Mouse (Mus musculus): ENCODE measurements around the gene Cyth3. TPM values are rescaled to one million over a fixed set of nuclear protein-coding genes. Genes with fewer than 3 reads are reported as not detected.

Gene Cyth3
- polyA plus RNA-seq, 1 experiment = 21.0 TPM

- no peak overlapping the region for H3K27ac ChIP-seq (ENCODE audit: insufficient read depth, low read depth, low read length)
- H3K4me1 ChIP-seq (ENCODE audit: control insufficient read depth, insufficient read depth, low read length) = peaks cover 10% of the 10 kb centered on the region; the same call in 1 of the 2 replicates
- no peak overlapping the region for H3K4me3 ChIP-seq (ENCODE audit: insufficient read depth, low read length)
- TF ChIP-seq CTCF (IDR thresholded peaks at IDR 0.05; ENCODE audit: low read depth, low read length) (no peak), POLR2A (IDR thresholded peaks at IDR 0.05; ENCODE audit: borderline replicate concordance, low read depth, low read length) (no peak)
Measured at GRCm38 (mm10) chr5:143589108-143589507, 33.1 kb upstream of the Cyth3 start.

GRCm38 (mm10) chr5:143592926-143593325 is 29.3 kb upstream of the Cyth3 start:
- Histone ChIP-seq H3K4me1 (ENCODE audit: control insufficient read depth, insufficient read depth, low read length) (peaks cover 16% of the 10 kb centered on the region; the same call in 1 of the 2 replicates), H3K27ac (ENCODE audit: insufficient read depth, low read depth, low read length) (no peak overlapping the region), H3K4me3 (ENCODE audit: insufficient read depth, low read length) (no peak overlapping the region)
- TF ChIP-seq POLR2A (IDR thresholded peaks at IDR 0.05; ENCODE audit: borderline replicate concordance, low read depth, low read length) (no peak), CTCF (IDR thresholded peaks at IDR 0.05; ENCODE audit: low read depth, low read length) (no peak)

- TF ChIP-seq POLR2A (IDR thresholded peaks at IDR 0.05; ENCODE audit: borderline replicate concordance, low read depth, low read length) = no peak
- TF ChIP-seq CTCF (IDR thresholded peaks at IDR 0.05; ENCODE audit: low read depth, low read length) = no peak
- no peak overlapping the region for H3K4me3 ChIP-seq (ENCODE audit: insufficient read depth, low read length)
- no peak overlapping the region for H3K27ac ChIP-seq (ENCODE audit: insufficient read depth, low read depth, low read length)
Measured at GRCm38 (mm10) chr5:143593563-143594146, 28.6 kb upstream of the Cyth3 start.

GRCm38 (mm10) chr5:143594291-143595065 is 27.8 kb upstream of the Cyth3 start:
- no peak for TF ChIP-seq POLR2A (IDR thresholded peaks at IDR 0.05; ENCODE audit: borderline replicate concordance, low read depth, low read length)
- TF ChIP-seq CTCF (IDR thresholded peaks at IDR 0.05; ENCODE audit: low read depth, low read length) = no peak
- Histone ChIP-seq H3K4me3 (ENCODE audit: insufficient read depth, low read length) (no peak overlapping the region), H3K4me1 (ENCODE audit: control insufficient read depth, insufficient read depth, low read length) (peaks cover 16% of the 10 kb centered on the region; the same call in 1 of the 2 replicates), H3K27ac (ENCODE audit: insufficient read depth, low read depth, low read length) (no peak overlapping the region)

More at GRCm38 (mm10) chr5:143593563-143594146, 28.6 kb upstream of the Cyth3 start:
- H3K4me1 ChIP-seq (ENCODE audit: control insufficient read depth, insufficient read depth, low read length) = peaks cover 16% of the 10 kb centered on the region; the same call in 1 of the 2 replicates

- H3K4me3 ChIP-seq (ENCODE audit: insufficient read depth, low read length) = no peak overlapping the region
- H3K27ac ChIP-seq (ENCODE audit: insufficient read depth, low read depth, low read length) = no peak overlapping the region
- TF ChIP-seq CTCF (IDR thresholded peaks at IDR 0.05; ENCODE audit: low read depth, low read length) = no peak
- TF ChIP-seq POLR2A (IDR thresholded peaks at IDR 0.05; ENCODE audit: borderline replicate concordance, low read depth, low read length) = no peak
- no peaks in the 10 kb centered on the region; the same call in 1 of the 2 replicates for H3K4me1 ChIP-seq (ENCODE audit: control insufficient read depth, insufficient read depth, low read length)
Measured at GRCm38 (mm10) chr5:143602051-143602450, 20.2 kb upstream of the Cyth3 start.

- H3K27ac ChIP-seq (ENCODE audit: insufficient read depth, low read depth, low read length) = no peak overlapping the region
- no peak overlapping the region for H3K4me3 ChIP-seq (ENCODE audit: insufficient read depth, low read length)
- H3K4me1 ChIP-seq (ENCODE audit: control insufficient read depth, insufficient read depth, low read length) = no peaks in the 10 kb centered on the region; the same call in 1 of the 2 replicates
- TF ChIP-seq CTCF (IDR thresholded peaks at IDR 0.05; ENCODE audit: low read depth, low read length) (no peak), POLR2A (IDR thresholded peaks at IDR 0.05; ENCODE audit: borderline replicate concordance, low read depth, low read length) (no peak)
Measured at GRCm38 (mm10) chr5:143604157-143604774, 18.0 kb upstream of the Cyth3 start.

- no peak for TF ChIP-seq CTCF (IDR thresholded peaks at IDR 0.05; ENCODE audit: low read depth, low read length)
- no peak for TF ChIP-seq POLR2A (IDR thresholded peaks at IDR 0.05; ENCODE audit: borderline replicate concordance, low read depth, low read length)
- Histone ChIP-seq H3K27ac (ENCODE audit: insufficient read depth, low read depth, low read length) (no peak overlapping the region), H3K4me3 (ENCODE audit: insufficient read depth, low read length) (no peak overlapping the region), H3K4me1 (ENCODE audit: control insufficient read depth, insufficient read depth, low read length) (no peaks in the 10 kb centered on the region; the same call in 1 of the 2 replicates)
Measured at GRCm38 (mm10) chr5:143606756-143607155, 15.5 kb upstream of the Cyth3 start.

GRCm38 (mm10) chr5:143608175-143608574 is 14.1 kb upstream of the Cyth3 start:
- no peak for TF ChIP-seq POLR2A (IDR thresholded peaks at IDR 0.05; ENCODE audit: borderline replicate concordance, low read depth, low read length)
- H3K27ac ChIP-seq (ENCODE audit: insufficient read depth, low read depth, low read length) = no peak overlapping the region
- H3K4me3 ChIP-seq (ENCODE audit: insufficient read depth, low read length) = no peak overlapping the region
- H3K4me1 ChIP-seq (ENCODE audit: control insufficient read depth, insufficient read depth, low read length) = no peaks in the 10 kb centered on the region; the same call in 1 of the 2 replicates

- H3K4me3 ChIP-seq (ENCODE audit: insufficient read depth, low read length) = no peak overlapping the region
- TF ChIP-seq POLR2A (IDR thresholded peaks at IDR 0.05; ENCODE audit: borderline replicate concordance, low read depth, low read length) (no peak), CTCF (IDR thresholded peaks at IDR 0.05; ENCODE audit: low read depth, low read length) (no peak)
- H3K4me1 ChIP-seq (ENCODE audit: control insufficient read depth, insufficient read depth, low read length) = no peaks in the 10 kb centered on the region
- no peak overlapping the region for H3K27ac ChIP-seq (ENCODE audit: insufficient read depth, low read depth, low read length)
Measured at GRCm38 (mm10) chr5:143611954-143612353, 10.3 kb upstream of the Cyth3 start.

- Histone ChIP-seq H3K4me3 (ENCODE audit: insufficient read depth, low read length) (no peak overlapping the region), H3K4me1 (ENCODE audit: control insufficient read depth, insufficient read depth, low read length) (no peaks in the 10 kb centered on the region), H3K27ac (ENCODE audit: insufficient read depth, low read depth, low read length) (no peak overlapping the region)
- no peak for TF ChIP-seq POLR2A (IDR thresholded peaks at IDR 0.05; ENCODE audit: borderline replicate concordance, low read depth, low read length)
- TF ChIP-seq CTCF (IDR thresholded peaks at IDR 0.05; ENCODE audit: low read depth, low read length) = no peak
Measured at GRCm38 (mm10) chr5:143613265-143613664, 9.0 kb upstream of the Cyth3 start.
